16 mouse cellular contexts compared by ENCODE assay signal in the genomic region with DNA sequence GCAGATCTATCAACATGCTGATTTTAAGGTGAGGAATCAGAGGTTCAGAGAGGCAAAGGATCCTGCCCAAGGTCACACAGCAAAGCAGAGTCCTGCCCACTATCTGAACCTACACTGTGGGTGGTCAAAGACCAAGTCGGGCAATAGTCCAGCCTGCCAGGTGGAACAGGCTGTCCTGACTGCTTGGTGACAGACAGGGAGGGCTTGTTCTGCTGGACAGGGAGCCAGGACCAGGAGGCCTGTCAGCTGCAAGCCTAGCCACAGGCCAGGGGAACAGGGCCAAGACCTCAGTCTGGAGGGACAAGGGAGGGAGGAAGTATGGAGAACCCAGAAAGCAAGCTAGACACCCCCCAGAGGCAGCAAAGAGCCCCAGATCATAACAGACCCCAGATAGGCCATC. TPM values are rescaled to one million over a fixed set of nuclear protein-coding genes. Genes with fewer than 3 reads are reported as not detected.
DNase-seq lines count a peak whose midpoint lies in the region; ATAC-seq and TF ChIP-seq lines count a peak whose summit lies in the region.
"Had no signal": no experiment of that assay in that cellular context is flagged by ENCODE, and none has a peak within 500 bp of the region (broad histone marks: within the 10 kb centered on the region; RNA-seq: fewer than 3 reads in every experiment).

No protein-coding gene starts in this region.

- H3K4me3 ChIP-seq in forebrain, postnatal 0 days (ENCODE audit: low read depth, low read length), result no peak overlapping the region
- no peak overlapping the region for H3K4me3 ChIP-seq in forebrain, embryonic 12.5 days (replicated peaks)
- H3K4me3 ChIP-seq in hindbrain, embryonic 16.5 days (ENCODE audit: low read length), result no peak overlapping the region
- H3K4me3 ChIP-seq: limb, embryonic 13.5 days had no signal

- no peak for TF ChIP-seq CTCF in forebrain, postnatal 0 days (IDR thresholded peaks at IDR 0.05; ENCODE audit: low read depth)

- peak; percentile 24; the same call in 1 of the 2 replicates for ATAC-seq in forebrain, postnatal 0 days
- ATAC-seq in forebrain, embryonic 12.5 days (ENCODE audit: low FRiP score), result no peak
- ATAC-seq in hindbrain, embryonic 16.5 days, result peak; percentile 10; the same call in 1 of the 2 replicates
- ATAC-seq: inflammation-experienced regulatory T-cells, adult 6 months had no signal

- no peaks in the 10 kb centered on the region for H3K9me3 ChIP-seq in forebrain, postnatal 0 days (ENCODE audit: low read length)
- H3K9me3 ChIP-seq in forebrain, embryonic 12.5 days, result no peaks in the 10 kb centered on the region
- no peaks in the 10 kb centered on the region for H3K9me3 ChIP-seq in hindbrain, embryonic 16.5 days (ENCODE audit: control insufficient read depth, low read length)
- H3K9me3 ChIP-seq: limb, embryonic 13.5 days had no signal

- H3K9ac ChIP-seq in forebrain, postnatal 0 days, result no peak overlapping the region
- no peak overlapping the region for H3K9ac ChIP-seq in forebrain, embryonic 12.5 days
- no peak overlapping the region for H3K9ac ChIP-seq in hindbrain, embryonic 16.5 days (ENCODE audit: low read depth, low read length)
- H3K9ac ChIP-seq: limb, embryonic 13.5 days had no signal

- H3K27me3 ChIP-seq in forebrain, postnatal 0 days (ENCODE audit: insufficient read depth, low read length), result no peaks in the 10 kb centered on the region
- H3K27me3 ChIP-seq in forebrain, embryonic 12.5 days, result peaks cover 74% of the 10 kb centered on the region
- H3K27me3 ChIP-seq in hindbrain, embryonic 16.5 days (replicated peaks; ENCODE audit: control insufficient read depth, insufficient read depth, low read length), result no peaks in the 10 kb centered on the region; the same call in 1 of the 2 replicates

- peak; percentile 33 for DNase-seq in forebrain, postnatal 0 days
- peak; percentile 48 to 53 for DNase-seq in layer of hippocampus, postnatal 10 days (ENCODE audit: low spot score in 2 of 2)
- DNase-seq in layer of hippocampus, adult 8-10 months (ENCODE audit: low spot score in 2 of 2), result no peak
- DNase-seq in cerebellum, adult 18-20 months, result peak; percentile 81 to 86
- no peak for DNase-seq in spleen, postnatal 10 days (ENCODE audit: low spot score in 2 of 2)
- no peak for DNase-seq in frontal cortex, postnatal 36 days (ENCODE audit: low spot score in 2 of 2)

- H3K27ac ChIP-seq in forebrain, postnatal 0 days (ENCODE audit: low read depth, low read length), result no peak overlapping the region
- H3K27ac ChIP-seq in forebrain, embryonic 12.5 days, result no peak overlapping the region
- H3K27ac ChIP-seq in hindbrain, embryonic 16.5 days (ENCODE audit: low read depth, low read length), result no peak overlapping the region
- H3K27ac ChIP-seq: kidney, postnatal 0 days; limb, embryonic 13.5 days; stomach, postnatal 0 days had no signal

- H3K4me2 ChIP-seq in forebrain, postnatal 0 days (ENCODE audit: low read depth), result no peak overlapping the region
- H3K4me2 ChIP-seq in forebrain, embryonic 12.5 days, result no peak overlapping the region
- H3K4me2 ChIP-seq in hindbrain, embryonic 16.5 days (ENCODE audit: low read length), result no peak overlapping the region
- H3K4me2 ChIP-seq: limb, embryonic 13.5 days had no signal

- WGBS in forebrain, postnatal 0 days, result 40% methylated on average over 1 of the region's 1 CpGs
- 63% methylated on average over 1 of the region's 1 CpGs for WGBS in forebrain, embryonic 12.5 days
- WGBS in hindbrain, embryonic 16.5 days, result 77% methylated on average over 1 of the region's 1 CpGs

- no peaks in the 10 kb centered on the region for H3K36me3 ChIP-seq in forebrain, postnatal 0 days (ENCODE audit: insufficient read depth)
- no peaks in the 10 kb centered on the region for H3K36me3 ChIP-seq in forebrain, embryonic 12.5 days (replicated peaks)
- H3K36me3 ChIP-seq in hindbrain, embryonic 16.5 days (ENCODE audit: control insufficient read depth, insufficient read depth, low read length), result no peaks in the 10 kb centered on the region
- H3K36me3 ChIP-seq: limb, embryonic 13.5 days had no signal

- 0 out of 2 replicates have a peak, but pooled peaks cover 5% of the 10 kb centered on the region for H3K4me1 ChIP-seq in forebrain, postnatal 0 days (ENCODE audit: insufficient read depth)
- H3K4me1 ChIP-seq in forebrain, embryonic 12.5 days, result peaks cover 43% of the 10 kb centered on the region
- H3K4me1 ChIP-seq in hindbrain, embryonic 16.5 days (ENCODE audit: control insufficient read depth, insufficient read depth, low read depth, low read length), result peaks cover 9% of the 10 kb centered on the region
- H3K4me1 ChIP-seq: limb, embryonic 13.5 days had no signal

RNA-seq across cellular contexts. Expression of gene Scrt2, which starts 25.9 kb away (rescaled TPM):
- 7.4 and 8.5 TPM in 2 replicates for total RNA-seq in forebrain, postnatal 0 days (2014; rRNA removed)
- 3.7 and 4.3 TPM in 2 replicates for polyA plus RNA-seq in forebrain, postnatal 0 days (2015; fragmentation: Nextera tagmentation; extraction: Ambion mirVana)
- polyA plus RNA-seq in forebrain, embryonic 12.5 days (2016; fragmentation: Nextera tagmentation; extraction: Ambion mirVana), result 15.3 and 15.6 TPM in 2 replicates
- total RNA-seq in layer of hippocampus, postnatal 10 days (2021), result 10 to 100 TPM; 20.8 to 21.8 TPM
- total RNA-seq in layer of hippocampus, adult 8-10 months (2022), result 10 to 100 TPM; 16.9 to 20.3 (median 18.4) TPM
- 7.6 and 8.0 TPM in 2 replicates for polyA plus RNA-seq in hindbrain, embryonic 16.5 days (2015; fragmentation: Nextera tagmentation; extraction: Ambion mirVana)
- total RNA-seq: gastrocnemius, adult 8-10 months; monocyte, adult 5-6 weeks had no signal
- polyA plus RNA-seq: heart, embryonic 14.5 days; inflammation-experienced regulatory T-cells, adult 6 months; kidney, postnatal 0 days; limb, embryonic 13.5 days; liver, embryonic 16.5 days; stomach, postnatal 0 days had no signal

RNA-seq across cellular contexts. Expression of gene Srxn1, which starts 49.9 kb away (rescaled TPM):
- 18.4 and 27.3 TPM in 2 replicates for total RNA-seq in forebrain, postnatal 0 days (2014; rRNA removed)
- polyA plus RNA-seq in forebrain, postnatal 0 days (2015; fragmentation: Nextera tagmentation; extraction: Ambion mirVana), result 11.9 and 16.4 TPM in 2 replicates
- polyA plus RNA-seq in forebrain, embryonic 12.5 days (2016; fragmentation: Nextera tagmentation; extraction: Ambion mirVana), result 12.0 and 12.9 TPM in 2 replicates
- 10 to 100 TPM; 40.4 to 43.0 TPM for total RNA-seq in layer of hippocampus, postnatal 10 days (2021)
- total RNA-seq in layer of hippocampus, adult 8-10 months (2022), result 10 to 100 TPM; 65.7 to 77.7 (median 72.6) TPM
- 28.6 and 32.1 TPM in 2 replicates for polyA plus RNA-seq in hindbrain, embryonic 16.5 days (2015; fragmentation: Nextera tagmentation; extraction: Ambion mirVana)

RNA-seq across cellular contexts. Expression of gene Slc52a3, which starts 59.1 kb away (rescaled TPM):
- total RNA-seq in forebrain, postnatal 0 days (2014; rRNA removed), result 0.92 and 2.2 TPM in 2 replicates
- 2.0 TPM in 2 replicates for polyA plus RNA-seq in forebrain, postnatal 0 days (2015; fragmentation: Nextera tagmentation; extraction: Ambion mirVana)
- 0.54 and 0.78 TPM in 2 replicates for polyA plus RNA-seq in forebrain, embryonic 12.5 days (2016; fragmentation: Nextera tagmentation; extraction: Ambion mirVana)
- total RNA-seq in layer of hippocampus, postnatal 10 days (2021), result 1 to 10 TPM; 3.1 TPM
- total RNA-seq in layer of hippocampus, adult 8-10 months (2022), result 1 to 10 TPM; 2.1 to 3.9 (median 2.1) TPM
- polyA plus RNA-seq in hindbrain, embryonic 16.5 days (2015; fragmentation: Nextera tagmentation; extraction: Ambion mirVana), result 1.8 and 2.3 TPM in 2 replicates

Comparison
In these comparisons a context has a peak if more than half of its experiments do, and no peak if none do; other contexts are left out.
1. DNase-seq: peak in forebrain, postnatal 0 days (single experiment), layer of hippocampus, postnatal 10 days (2 of 2) and cerebellum, adult 18-20 months (2 of 2); none in layer of hippocampus, adult 8-10 months (0 of 2), spleen, postnatal 10 days (0 of 2) and frontal cortex, postnatal 36 days (0 of 2).